Mouse (Mus musculus) macrophage (primary cell): ENCODE measurements around the gene B3gnt9. TPM values are rescaled to one million over a fixed set of nuclear protein-coding genes. Genes with fewer than 3 reads are reported as not detected.

Experiments used
- H3K27ac ChIP-seq: fragments of 350-480 bp; formaldehyde crosslinking; 2 replicates; pipeline ENCODE4 v1.9.0; 2021
- H3K36me3 ChIP-seq: fragments of 350-480 bp; formaldehyde crosslinking; 2 replicates; pipeline ENCODE4 v1.9.0; 2021; ENCODE audit errors: inconsistent target
- H3K4me3 ChIP-seq: fragments of 350-480 bp; formaldehyde crosslinking; 2 replicates; pipeline ENCODE4 v1.9.0; 2021; ENCODE audit errors: inconsistent target
- H3K79me2 ChIP-seq: fragments of 350-480 bp; formaldehyde crosslinking; 2 replicates; pipeline ENCODE4 v1.9.0; 2021; ENCODE audit errors: inconsistent target
- WGBS: methylation state at CpG from one replicate; pipeline ENCODE4 v1.1.7; 2026; ENCODE audit warnings: inconsistent platforms; ENCODE audit not compliant: missing documents; 5-methylcytosine and 5-hydroxymethylcytosine counted together
- polyA plus RNA-seq: library from polyadenylated mRNA; stranded (reverse); fragments of 250-400 nt; gene quantifications from 3 replicates; pipeline ENCODE4 v1.2.4, GENCODE M21; 2018; ENCODE audit warnings: inconsistent platforms

B3gnt9 gene
- polyA plus RNA-seq, 1 experiment from 2014 or later = 1.8 TPM

GRCm38 (mm10) chr8:105270916-105271186, 15.9 kb upstream of the B3gnt9 start:
- WGBS = 42% methylated on average over 11 of the region's 11 CpGs
- peaks cover 10% of the 10 kb centered on the region; the same call in 1 of the 2 replicates for H3K36me3 ChIP-seq
- H3K79me2 ChIP-seq = no peaks in the 10 kb centered on the region
- H3K27ac ChIP-seq = no peak overlapping the region
- no peak overlapping the region for H3K4me3 ChIP-seq

GRCm38 (mm10) chr8:105270101-105270915, 15.4 kb upstream of the B3gnt9 start:
- peak overlapping the region; percentile 18 for H3K4me3 ChIP-seq
- H3K36me3 ChIP-seq = peaks cover 10% of the 10 kb centered on the region; the same call in 1 of the 2 replicates
- no peaks in the 10 kb centered on the region for H3K79me2 ChIP-seq
- WGBS = 26% methylated on average over 38 of the region's 39 CpGs
- H3K27ac ChIP-seq = no peak overlapping the region

GRCm38 (mm10) chr8:105269461-105269947, 14.6 kb upstream of the B3gnt9 start, which contains the start of gene Hsf4:
Gene Hsf4 (plus strand): TSS chr8:105269801.
- Histone ChIP-seq H3K4me3 (peak within 1 kb of the TSS; percentile 18), H3K79me2 (no peaks in the 10 kb centered on the region), H3K36me3 (peaks cover 10% of the 10 kb centered on the region; the same call in 1 of the 2 replicates), H3K27ac (no peak within 1 kb of the TSS)
- WGBS = 3% methylated on average over 39 of the region's 42 CpGs

GRCm38 (mm10) chr8:105269075-105269458, 14.1 kb upstream of the B3gnt9 start:
- H3K4me3 ChIP-seq = no peak overlapping the region; the same call in 1 of the 2 replicates
- peaks cover 10% of the 10 kb centered on the region; the same call in 1 of the 2 replicates for H3K36me3 ChIP-seq
- H3K27ac ChIP-seq = no peak overlapping the region
- 34% methylated on average over 10 of the region's 10 CpGs for WGBS
- H3K79me2 ChIP-seq = peaks cover 2% of the 10 kb centered on the region; the same call in 1 of the 2 replicates

- Histone ChIP-seq H3K27ac (no peak overlapping the region), H3K36me3 (peaks cover 10% of the 10 kb centered on the region; the same call in 1 of the 2 replicates), H3K79me2 (peaks cover 7% of the 10 kb centered on the region; the same call in 1 of the 2 replicates), H3K4me3 (no peak overlapping the region)
- 60% methylated on average over 65 of the region's 65 CpGs for WGBS
Observed at GRCm38 (mm10) chr8:105268342-105269074, 13.6 kb upstream of the B3gnt9 start.

GRCm38 (mm10) chr8:105266775-105267174, 11.8 kb upstream of the B3gnt9 start:
- H3K4me3 ChIP-seq = no peak overlapping the region
- peaks cover 16% of the 10 kb centered on the region; the same call in 1 of the 2 replicates for H3K79me2 ChIP-seq
- H3K36me3 ChIP-seq = peaks cover 10% of the 10 kb centered on the region; the same call in 1 of the 2 replicates
- WGBS = 84% methylated on average over 13 of the region's 13 CpGs
- no peak overlapping the region for H3K27ac ChIP-seq

GRCm38 (mm10) chr8:105265128-105265527, 10.2 kb upstream of the B3gnt9 start:
- WGBS = 2% methylated on average over 10 of the region's 10 CpGs
- H3K36me3 ChIP-seq = peaks cover 10% of the 10 kb centered on the region; the same call in 1 of the 2 replicates
- peak overlapping the region; percentile 55 for H3K27ac ChIP-seq
- peaks cover 16% of the 10 kb centered on the region; the same call in 1 of the 2 replicates for H3K79me2 ChIP-seq
- peak overlapping the region; percentile 95 for H3K4me3 ChIP-seq

GRCm38 (mm10) chr8:105264024-105264982, 9.3 kb upstream of the B3gnt9 start, which contains the start of the genes Tradd and Fbxl8:
Gene Tradd (minus strand): TSS chr8:105264609.
Gene Fbxl8 (plus strand): TSS chr8:105264648.
- H3K27ac ChIP-seq = peak within 1 kb of the TSS; percentile 55
- peaks cover 16% of the 10 kb centered on the region; the same call in 1 of the 2 replicates for H3K79me2 ChIP-seq
- H3K4me3 ChIP-seq = peak within 1 kb of the TSS; percentile 95
- peaks cover 10% of the 10 kb centered on the region; the same call in 1 of the 2 replicates for H3K36me3 ChIP-seq
- WGBS = 1% methylated on average over 54 of the region's 54 CpGs

- 67% methylated on average over 14 of the region's 16 CpGs for WGBS
- Histone ChIP-seq H3K4me3 (peak overlapping the region; percentile 95), H3K36me3 (peaks cover 10% of the 10 kb centered on the region; the same call in 1 of the 2 replicates), H3K79me2 (peaks cover 16% of the 10 kb centered on the region; the same call in 1 of the 2 replicates), H3K27ac (no peak overlapping the region)
Observed at GRCm38 (mm10) chr8:105263244-105263912, 8.4 kb upstream of the B3gnt9 start.

GRCm38 (mm10) chr8:105261326-105261980, 6.5 kb upstream of the B3gnt9 start:
- 89% methylated on average over 12 of the region's 12 CpGs for WGBS
- Histone ChIP-seq H3K79me2 (peaks cover 16% of the 10 kb centered on the region; the same call in 1 of the 2 replicates), H3K27ac (no peak overlapping the region), H3K4me3 (no peak overlapping the region), H3K36me3 (no peaks in the 10 kb centered on the region; the same call in 1 of the 2 replicates)

GRCm38 (mm10) chr8:105260371-105261099, 5.6 kb upstream of the B3gnt9 start:
- H3K36me3 ChIP-seq = no peaks in the 10 kb centered on the region; the same call in 1 of the 2 replicates
- WGBS = 84% methylated on average over 7 of the region's 7 CpGs
- H3K27ac ChIP-seq = no peak overlapping the region
- no peak overlapping the region for H3K4me3 ChIP-seq
- H3K79me2 ChIP-seq = peaks cover 16% of the 10 kb centered on the region; the same call in 1 of the 2 replicates

GRCm38 (mm10) chr8:105259721-105260320, 4.9 kb upstream of the B3gnt9 start:
- Histone ChIP-seq H3K4me3 (no peak overlapping the region), H3K79me2 (peaks cover 16% of the 10 kb centered on the region; the same call in 1 of the 2 replicates), H3K27ac (no peak overlapping the region), H3K36me3 (no peaks in the 10 kb centered on the region; the same call in 1 of the 2 replicates)
- 3% methylated on average over 29 of the region's 30 CpGs for WGBS
